Mouse (Mus musculus) midbrain, embryonic 12.5 days (tissue): ENCODE results near the gene Ate1. TPM values are rescaled to one million over a fixed set of nuclear protein-coding genes. Genes with fewer than 3 reads are reported as not detected.
A peak's percentile ranks its signal among the peaks of the same experiment; 100 is the strongest.
"Not testable (repeated sequence)": the region's sequence is repeated elsewhere in the genome, so short reads cannot be mapped to it uniquely, and the experiment has no call there.

ENCODE experiments used
- ATAC-seq: fragments of 200-750 bp; cut with Nextera tagmentation; 2 replicates; pipeline ENCODE4 v1.8.0; 2017; ENCODE audit warnings: low read depth, moderate TSS enrichment, moderate library complexity; ENCODE audit not compliant: low FRiP score
- H3K27ac ChIP-seq: fragments of 300-500 bp; sonication (generic); replicated peaks from 2 replicates; pipeline ENCODE4 v1.5.1; 2016; ENCODE audit warnings: mild to moderate bottlenecking
- H3K27me3 ChIP-seq: fragments of 300-500 bp; sonication (generic); 2 replicates; pipeline ENCODE4 v1.6.1; 2016; ENCODE audit warnings: mild to moderate bottlenecking
- H3K36me3 ChIP-seq: fragments of 300-500 bp; sonication (generic); 2 replicates; pipeline ENCODE4 v1.6.1; 2016
- H3K4me1 ChIP-seq: fragments of 300-500 bp; sonication (generic); 2 replicates; pipeline ENCODE4 v1.6.1; 2016
- H3K4me2 ChIP-seq: fragments of 300-500 bp; sonication (generic); replicated peaks from 2 replicates; pipeline ENCODE4 v1.6.1; 2016; ENCODE audit warnings: mild to moderate bottlenecking, moderate library complexity
- H3K4me3 ChIP-seq: fragments of 300-500 bp; sonication (generic); 2 replicates; pipeline ENCODE4 v1.5.1; 2016; ENCODE audit warnings: mild to moderate bottlenecking
- H3K9ac ChIP-seq: fragments of 300-500 bp; sonication (generic); replicated peaks from 2 replicates; pipeline ENCODE4 v1.6.1; 2016; ENCODE audit warnings: mild to moderate bottlenecking, moderate library complexity
- H3K9me3 ChIP-seq: fragments of 300-500 bp; sonication (generic); 2 replicates; pipeline ENCODE4 v1.6.1; 2016; ENCODE audit warnings: mild to moderate bottlenecking
- WGBS: fragments of 180-500 bp; shearing (Covaris S2); methylation state at CpG from one replicate; pipeline ENCODE4 v1.1.7; 2016; 5-methylcytosine and 5-hydroxymethylcytosine counted together
- polyA plus RNA-seq: library from polyadenylated mRNA; unstranded; fragments of >200 nt; fragmentation: Nextera tagmentation; extraction: Ambion mirVana; gene quantifications from 2 replicates; pipeline ENCODE4 v1.2.1, GENCODE M21; 2016

Ate1 gene
- polyA plus RNA-seq, 1 experiment from 2014 or later = 68.2 TPM

DNA sequence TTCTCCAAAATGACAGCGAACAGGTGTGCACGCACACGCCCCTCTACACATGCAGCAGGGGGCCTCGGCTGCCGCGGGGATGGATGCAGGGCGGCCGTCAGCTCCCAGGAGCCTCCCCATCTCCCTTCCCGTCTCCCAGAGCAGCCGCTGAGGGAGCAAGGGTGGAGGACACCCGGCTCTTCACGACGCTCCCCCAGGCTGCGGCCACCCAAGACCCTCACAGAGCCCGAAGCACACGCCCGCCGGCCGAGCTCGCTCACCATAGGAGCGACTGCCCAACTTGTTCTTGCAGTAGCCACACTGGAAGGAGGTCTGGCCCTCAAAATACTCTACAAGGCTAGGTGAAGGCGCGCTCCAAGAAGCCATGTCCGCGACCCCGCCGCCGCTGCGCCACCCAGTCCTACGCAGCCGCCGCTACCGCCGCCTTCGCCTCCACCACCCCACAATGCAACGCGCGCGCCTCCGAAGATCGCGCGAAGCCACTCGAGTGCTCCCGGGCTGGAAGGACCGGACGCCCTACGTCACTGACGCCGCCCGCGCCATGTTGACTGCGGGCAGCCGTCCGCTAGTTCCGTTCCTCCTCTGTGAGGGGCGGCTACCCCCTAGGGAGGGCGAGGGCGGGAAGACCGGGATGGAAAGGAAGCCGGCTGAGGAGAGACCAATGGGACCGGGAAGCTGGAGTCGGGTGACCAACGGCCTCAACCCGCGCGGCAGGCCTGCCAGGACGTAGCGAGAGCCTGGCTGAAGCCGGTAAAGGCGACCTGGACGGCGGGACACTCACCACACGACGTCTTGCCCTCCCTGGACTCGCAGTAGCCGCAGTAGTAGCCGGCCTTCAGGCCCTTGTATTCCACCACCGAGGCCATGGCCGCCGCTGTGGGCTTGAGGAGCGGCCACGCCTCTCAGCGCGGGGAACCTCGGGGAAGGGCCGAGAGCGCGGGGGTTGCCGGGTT is 797 bp downstream of the Ate1 start:
- Histone ChIP-seq H3K4me3 (peak overlapping the region; percentile 82), H3K9ac (peak overlapping the region; percentile 92), H3K9me3 (no peaks in the 10 kb centered on the region), H3K4me2 (peak overlapping the region; percentile 73), H3K36me3 (0 out of 2 replicates have a peak, but pooled peaks cover under 1% of the 10 kb centered on the region), H3K4me1 (peaks cover 18% of the 10 kb centered on the region), H3K27ac (peak overlapping the region; percentile 97), H3K27me3 (no peaks in the 10 kb centered on the region)
- peak; percentile 98 for ATAC-seq
- WGBS = under 1% methylated on average over 90 of the region's 90 CpGs

- Histone ChIP-seq H3K4me1 (peaks cover 18% of the 10 kb centered on the region), H3K4me2 (peak overlapping the region; percentile 73), H3K27me3 (no peaks in the 10 kb centered on the region), H3K36me3 (peaks cover 7% of the 10 kb centered on the region), H3K27ac (peak overlapping the region; percentile 97), H3K9ac (peak overlapping the region; percentile 92), H3K4me3 (peak overlapping the region; percentile 82), H3K9me3 (no peaks in the 10 kb centered on the region)
- 49% methylated on average over 26 of the region's 26 CpGs for WGBS
- no peak for ATAC-seq
These were observed 1.7 kb downstream of the Ate1 start for GRCm38 (mm10) chr7:130518213-130519095.

GRCm38 (mm10) chr7:130510243-130510642 is 9.9 kb downstream of the Ate1 start:
- H3K27ac ChIP-seq = no peak overlapping the region
- no peaks in the 10 kb centered on the region for H3K9me3 ChIP-seq
- H3K36me3 ChIP-seq = peaks cover 63% of the 10 kb centered on the region
- H3K27me3 ChIP-seq = no peaks in the 10 kb centered on the region
- WGBS = 94% methylated on average over 5 of the region's 5 CpGs
- no peak for ATAC-seq
- no peak overlapping the region for H3K9ac ChIP-seq
- H3K4me3 ChIP-seq = no peak overlapping the region
- H3K4me1 ChIP-seq = no peaks in the 10 kb centered on the region
- no peak overlapping the region for H3K4me2 ChIP-seq

GRCm38 (mm10) chr7:130503006-130503405 is 17.2 kb downstream of the Ate1 start:
- Histone ChIP-seq H3K4me2 (no peak overlapping the region), H3K4me1 (no peaks in the 10 kb centered on the region), H3K9ac (no peak overlapping the region), H3K36me3 (peaks cover 63% of the 10 kb centered on the region), H3K4me3 (no peak overlapping the region), H3K9me3 (no peaks in the 10 kb centered on the region), H3K27me3 (no peaks in the 10 kb centered on the region), H3K27ac (no peak overlapping the region)
- ATAC-seq = no peak
- 97% methylated on average over 5 of the region's 5 CpGs for WGBS

GRCm38 (mm10) chr7:130501499-130501898 is 18.7 kb downstream of the Ate1 start:
- Histone ChIP-seq H3K9me3 (no peaks in the 10 kb centered on the region), H3K4me3 (no peak overlapping the region), H3K4me2 (no peak overlapping the region), H3K4me1 (no peaks in the 10 kb centered on the region), H3K9ac (no peak overlapping the region), H3K27me3 (no peaks in the 10 kb centered on the region), H3K36me3 (peaks cover 54% of the 10 kb centered on the region), H3K27ac (no peak overlapping the region)
- ATAC-seq = no peak
- WGBS = 87% methylated on average over 1 of the region's 1 CpGs

DNA sequence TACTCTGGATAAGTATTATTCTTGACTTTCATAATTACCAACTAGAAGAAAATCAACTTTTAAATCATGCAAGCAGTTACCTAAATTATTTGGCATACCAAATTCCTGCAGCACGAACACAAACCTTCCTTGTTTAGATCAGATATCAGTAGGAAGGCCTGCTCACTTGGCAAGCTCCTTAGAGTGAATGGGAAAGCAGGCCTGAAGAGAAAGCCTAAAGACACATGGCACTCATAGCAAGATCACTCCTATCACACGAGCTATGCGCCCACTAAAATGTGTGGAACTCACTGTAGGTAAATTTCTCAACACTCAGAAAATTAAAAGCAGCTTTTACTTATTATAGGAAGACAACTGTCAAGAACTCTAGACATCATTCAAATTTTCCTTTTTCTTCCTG is 26.8 kb downstream of the Ate1 start:
- WGBS = 91% methylated on average over 3 of the region's 3 CpGs
- no peak overlapping the region for H3K9ac ChIP-seq
- H3K4me3 ChIP-seq = no peak overlapping the region
- H3K4me2 ChIP-seq = no peak overlapping the region
- H3K36me3 ChIP-seq = peaks cover 7% of the 10 kb centered on the region; the same call in 1 of the 2 replicates
- H3K4me1 ChIP-seq = peaks cover 3% of the 10 kb centered on the region; the same call in 1 of the 2 replicates
- ATAC-seq = no peak
- H3K9me3 ChIP-seq = no peaks in the 10 kb centered on the region
- H3K27me3 ChIP-seq = no peaks in the 10 kb centered on the region
- H3K27ac ChIP-seq = no peak overlapping the region

- Histone ChIP-seq H3K27ac (no peak overlapping the region), H3K4me3 (no peak overlapping the region), H3K9me3 (0 out of 2 replicates have a peak, but pooled peaks cover 6% of the 10 kb centered on the region), H3K36me3 (peaks cover 13% of the 10 kb centered on the region), H3K4me1 (peaks cover 3% of the 10 kb centered on the region; the same call in 1 of the 2 replicates), H3K27me3 (no peaks in the 10 kb centered on the region), H3K4me2 (no peak overlapping the region), H3K9ac (no peak overlapping the region)
- no peak for ATAC-seq
These were observed 28.1 kb downstream of the Ate1 start for GRCm38 (mm10) chr7:130492026-130492425.

- H3K9ac ChIP-seq, H3K9me3 ChIP-seq, H3K4me2 ChIP-seq, H3K27ac ChIP-seq, H3K27me3 ChIP-seq, H3K4me3 ChIP-seq, H3K4me1 ChIP-seq, ATAC-seq: not testable (repeated sequence)
- 93% methylated on average over 3 of the region's 3 CpGs for WGBS
- peaks cover 14% of the 10 kb centered on the region; the same call in 1 of the 2 replicates for H3K36me3 ChIP-seq
These were observed 41.2 kb downstream of the Ate1 start for GRCm38 (mm10) chr7:130479003-130479402.

- Histone ChIP-seq H3K4me1 (peaks cover 30% of the 10 kb centered on the region), H3K9me3 (no peaks in the 10 kb centered on the region), H3K9ac (no peak overlapping the region), H3K36me3 (peaks cover 13% of the 10 kb centered on the region; the same call in 1 of the 2 replicates), H3K27me3 (peaks cover 8% of the 10 kb centered on the region), H3K4me3 (no peak overlapping the region), H3K4me2 (no peak overlapping the region), H3K27ac (no peak overlapping the region)
- peak; percentile 56; the same call in 1 of the 2 replicates for ATAC-seq
- WGBS = 32% methylated on average over 2 of the region's 2 CpGs
These were observed 44.2 kb downstream of the Ate1 start for GRCm38 (mm10) chr7:130475970-130476369.

DNA sequence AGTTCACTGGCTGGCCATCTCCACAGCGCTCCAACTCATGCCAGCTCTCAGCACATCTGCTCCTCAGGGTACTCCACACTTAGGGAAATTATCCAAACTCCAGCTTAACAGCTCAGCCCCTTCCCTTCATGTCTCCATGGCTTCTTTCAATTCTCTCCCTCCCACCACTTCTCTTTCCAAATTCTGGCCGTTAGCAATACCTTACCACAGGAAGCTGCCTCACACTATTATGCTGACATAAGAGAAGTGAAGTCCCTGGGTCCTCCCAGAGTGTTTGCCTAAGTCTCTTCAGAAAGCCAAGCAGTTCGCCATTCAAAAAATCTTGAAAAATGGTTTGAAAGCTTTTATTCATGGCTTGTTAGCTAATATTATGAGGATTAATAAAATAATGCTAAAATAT is 46.3 kb downstream of the Ate1 start:
- no peak for ATAC-seq
- no peak overlapping the region for H3K4me2 ChIP-seq
- H3K9me3 ChIP-seq = no peaks in the 10 kb centered on the region
- H3K4me3 ChIP-seq = no peak overlapping the region
- H3K27me3 ChIP-seq = peaks cover 8% of the 10 kb centered on the region
- H3K27ac ChIP-seq = 0 out of 2 replicates have a peak overlapping the region, but pooled peaks have one; percentile 58
- H3K36me3 ChIP-seq = peaks cover under 1% of the 10 kb centered on the region; the same call in 1 of the 2 replicates
- 54% methylated on average over 3 of the region's 3 CpGs for WGBS
- no peak overlapping the region for H3K9ac ChIP-seq
- peaks cover 46% of the 10 kb centered on the region for H3K4me1 ChIP-seq

GRCm38 (mm10) chr7:130472683-130473082 is 47.5 kb downstream of the Ate1 start:
- no peak overlapping the region for H3K4me2 ChIP-seq
- H3K9ac ChIP-seq = no peak overlapping the region
- peak overlapping the region; percentile 58; the same call in 1 of the 2 replicates for H3K27ac ChIP-seq
- WGBS = 14% methylated on average over 6 of the region's 6 CpGs
- no peak overlapping the region for H3K4me3 ChIP-seq
- H3K4me1 ChIP-seq = peaks cover 47% of the 10 kb centered on the region
- peaks cover 8% of the 10 kb centered on the region for H3K27me3 ChIP-seq
- no peaks in the 10 kb centered on the region for H3K9me3 ChIP-seq
- peak; percentile 84 for ATAC-seq
- H3K36me3 ChIP-seq = no peaks in the 10 kb centered on the region
